Mouse (Mus musculus) heart, postnatal 25 days (tissue): ENCODE data around the gene Prss16. TPM values are rescaled to one million over a fixed set of nuclear protein-coding genes. Genes with fewer than 3 reads are reported as not detected.
A peak's percentile ranks its signal among the peaks of the same experiment; 100 is the strongest.

Experiments
- DNase-seq: peaks from one replicate; pipeline ENCODE4 v3.0.0; 2022; ENCODE audit warnings: low spot score
- intact Hi-C: fragments of 180-260 bp; cut with DNase I; formaldehyde crosslinking; loops from one replicate; pipeline ENCODE4 v1.15.1; 2025
- total RNA-seq, 2 experiments: library from RNA; stranded (reverse); gene quantifications; 2 replicates each; pipeline ENCODE4 v1.2.3; 2021

Prss16 gene
- total RNA-seq, 2 experiments from 2014 or later, result not detected

- DNase-seq, result no peak
- intact Hi-C loops, result loop anchor here (5.0 kb wide), 2 partner anchors 1585 to 1645 kb away; partner anchors contain the start of genes Hist1h1e, Hist1h2ac, Hist1h2bc and Hist1h2be
These were observed 27.9 kb upstream of the Prss16 start for GRCm38 (mm10) chr13:22037415-22037814.

- intact Hi-C loops, result loop anchor here (5.0 kb wide), 2 partner anchors 1585 to 1645 kb away; partner anchors contain the start of genes Hist1h1e, Hist1h2ac, Hist1h2bc and Hist1h2be
- DNase-seq, result no peak
These were observed 27.4 kb upstream of the Prss16 start for GRCm38 (mm10) chr13:22036986-22037385.

GRCm38 (mm10) chr13:22036149-22036956, 26.8 kb upstream of the Prss16 start:
- intact Hi-C loops, result loop anchor here (5.0 kb wide), 2 partner anchors 1586 to 1646 kb away; partner anchors contain the start of genes Hist1h1e, Hist1h2ac, Hist1h2bc and Hist1h2be
- no peak for DNase-seq

- intact Hi-C loops, result loop anchor here (5.0 kb wide), 2 partner anchors 1587 to 1647 kb away; partner anchors contain the start of genes Hist1h1e, Hist1h2ac, Hist1h2bc and Hist1h2be
- DNase-seq, result peak; percentile 60
These were observed 26.0 kb upstream of the Prss16 start, which contains the start of the genes Hist1h2ah and Hist1h2bk for GRCm38 (mm10) chr13:22035267-22036148. Gene Hist1h2ah (minus strand): TSS chr13:22035568. Gene Hist1h2bk (plus strand): TSS chr13:22035870.

- intact Hi-C loops, result loop anchor here (5.0 kb wide), 2 partner anchors 1588 to 1648 kb away; partner anchors contain the start of genes Hist1h1e, Hist1h2ac, Hist1h2bc and Hist1h2be
- DNase-seq, result no peak
These were observed 25.1 kb upstream of the Prss16 start for GRCm38 (mm10) chr13:22034443-22035266.

- intact Hi-C loops, result no loop called here
- DNase-seq, result no peak
These were observed 24.4 kb upstream of the Prss16 start for GRCm38 (mm10) chr13:22033741-22034442.

GRCm38 (mm10) chr13:22030493-22030892, 21.0 kb upstream of the Prss16 start:
- intact Hi-C loops, result no loop called here
- no peak for DNase-seq

GRCm38 (mm10) chr13:22029928-22030327, 20.4 kb upstream of the Prss16 start:
- no peak for DNase-seq
- intact Hi-C loops, result loop anchor here (2.0 to 10.0 kb wide), 5 partner anchors 89 to 1497 kb away; no protein-coding TSS in a partner anchor

- intact Hi-C loops, result loop anchor here (1.0 to 10.0 kb wide), 6 partner anchors 55 to 1498 kb away; no protein-coding TSS in a partner anchor
- DNase-seq, result peak; percentile 87
These were observed 19.3 kb upstream of the Prss16 start for GRCm38 (mm10) chr13:22028673-22029460.

- DNase-seq, result peak; percentile 59
- intact Hi-C loops, result loop anchor here (5.0 to 10.0 kb wide), 4 partner anchors 172 to 1501 kb away; no protein-coding TSS in a partner anchor
These were observed 16.8 kb upstream of the Prss16 start for GRCm38 (mm10) chr13:22026058-22027031.

GRCm38 (mm10) chr13:22022241-22022640, 12.7 kb upstream of the Prss16 start:
- intact Hi-C loops, result loop anchor here (5.0 to 10.0 kb wide), 4 partner anchors 100 to 1495 kb away; no protein-coding TSS in a partner anchor
- peak; percentile 60 for DNase-seq

- no peak for DNase-seq
- intact Hi-C loops, result loop anchor here (2.0 to 10.0 kb wide), 5 partner anchors 47 to 1496 kb away; no protein-coding TSS in a partner anchor
These were observed 12.0 kb upstream of the Prss16 start for GRCm38 (mm10) chr13:22021581-22021980.

- intact Hi-C loops, result loop anchor here (2.0 to 10.0 kb wide), 5 partner anchors 46 to 1496 kb away; no protein-coding TSS in a partner anchor
- peak; percentile 35 for DNase-seq
These were observed 11.4 kb upstream of the Prss16 start for GRCm38 (mm10) chr13:22020901-22021339.

- intact Hi-C loops, result loop anchor here (2.0 to 10.0 kb wide), 5 partner anchors 45 to 1497 kb away; no protein-coding TSS in a partner anchor
- DNase-seq, result no peak
These were observed 10.6 kb upstream of the Prss16 start for GRCm38 (mm10) chr13:22019934-22020835.
